Mouse (Mus musculus) ES-E14 (cell line): ENCODE results near the gene Bst2.
"Not testable (repeated sequence)": the region's sequence is repeated elsewhere in the genome, so short reads cannot be mapped to it uniquely, and the experiment has no call there.

Source experiments
- CHD2 ChIP-seq: IDR thresholded peaks from 2 replicates; pipeline ENCODE4 v1.6.1; 2014; ENCODE audit warnings: mild to moderate bottlenecking, low read depth, low read length, inconsistent platforms
- HCFC1 ChIP-seq: IDR thresholded peaks from 2 replicates; pipeline ENCODE4 v1.6.1; 2012; ENCODE audit warnings: low read length, inconsistent platforms, borderline replicate concordance; ENCODE audit not compliant: insufficient read depth
- MAFK ChIP-seq: IDR thresholded peaks from 2 replicates; pipeline ENCODE4 v1.6.1; 2014; ENCODE audit warnings: mild to moderate bottlenecking, low read depth, low read length, inconsistent platforms; ENCODE audit not compliant: insufficient read depth
- ZNF384 ChIP-seq: IDR thresholded peaks from 2 replicates; pipeline ENCODE4 v1.6.1; 2012; ENCODE audit warnings: low read depth, low read length, inconsistent platforms

GRCm38 (mm10) chr8:71519037-71519825 lies 18.0 kb downstream of the Bst2 start:
- not testable (repeated sequence) for TF ChIP-seq ZNF384, MAFK, CHD2, HCFC1
